Mouse (Mus musculus) limb, embryonic 11.5 days (tissue): ENCODE data around the gene Hddc3. TPM values are rescaled to one million over a fixed set of nuclear protein-coding genes. Genes with fewer than 3 reads are reported as not detected.
A peak's percentile ranks its signal among the peaks of the same experiment; 100 is the strongest.

Experiments
- ATAC-seq: fragments of 200-750 bp; cut with Nextera tagmentation; 2 replicates; pipeline ENCODE4 v1.8.0; 2017; ENCODE audit warnings: low read depth; ENCODE audit not compliant: insufficient number of reproducible peaks, low FRiP score, low TSS enrichment
- DNase-seq: peaks from one replicate; pipeline ENCODE4 v3.0.0-alpha.2; 2015; ENCODE audit warnings: low spot score
- H3K27ac ChIP-seq: fragments of 300-500 bp; sonication (generic); replicated peaks from 2 replicates; pipeline ENCODE4 v1.5.1; 2014; ENCODE audit warnings: low read depth, mild to moderate bottlenecking, low read length
- H3K27me3 ChIP-seq: fragments of 300-500 bp; sonication (generic); 2 replicates; pipeline ENCODE4 v1.6.1; 2014; ENCODE audit warnings: mild to moderate bottlenecking, low read length, mixed read lengths; ENCODE audit not compliant: control insufficient read depth, insufficient read depth
- H3K36me3 ChIP-seq: fragments of 300-500 bp; sonication (generic); 2 replicates; pipeline ENCODE4 v1.6.1; 2014; ENCODE audit warnings: mild to moderate bottlenecking, low read length, moderate library complexity, mixed read lengths; ENCODE audit not compliant: control insufficient read depth, insufficient read depth
- H3K4me1 ChIP-seq: fragments of 300-500 bp; sonication (generic); 2 replicates; pipeline ENCODE4 v1.6.1; 2014; ENCODE audit warnings: low read length, mixed read lengths; ENCODE audit not compliant: control insufficient read depth, insufficient read depth
- H3K4me2 ChIP-seq: fragments of 300-500 bp; sonication (generic); 2 replicates; pipeline ENCODE4 v1.6.1; 2014; ENCODE audit warnings: low read depth, mild to moderate bottlenecking, moderate library complexity; ENCODE audit not compliant: severe bottlenecking
- H3K4me3 ChIP-seq: fragments of 300-500 bp; sonication (generic); 2 replicates; pipeline ENCODE4 v1.5.1; 2014; ENCODE audit warnings: low read depth, low read length
- H3K9ac ChIP-seq: fragments of 300-500 bp; sonication (generic); 2 replicates; pipeline ENCODE4 v1.6.1; 2014; ENCODE audit warnings: mild to moderate bottlenecking, low read length
- H3K9me3 ChIP-seq: fragments of 300-500 bp; sonication (generic); 2 replicates; pipeline ENCODE4 v1.6.1; 2016; ENCODE audit warnings: low read length; ENCODE audit not compliant: control insufficient read depth
- WGBS: fragments of 180-500 bp; shearing (Covaris S2); extraction: QIAGEN DNeasy Blood & Tissue Kit; methylation state at CpG from one replicate; pipeline ENCODE4 v1.1.7; 2014; 5-methylcytosine and 5-hydroxymethylcytosine counted together
- polyA plus RNA-seq: library from polyadenylated mRNA; unstranded; fragments of >200 nt; fragmentation: Nextera tagmentation; extraction: Ambion mirVana; gene quantifications from 2 replicates; pipeline ENCODE4 v1.2.1, GENCODE M21; 2014

Gene Hddc3
- 25.7 and 27.5 TPM in 2 replicates for polyA plus RNA-seq

DNA sequence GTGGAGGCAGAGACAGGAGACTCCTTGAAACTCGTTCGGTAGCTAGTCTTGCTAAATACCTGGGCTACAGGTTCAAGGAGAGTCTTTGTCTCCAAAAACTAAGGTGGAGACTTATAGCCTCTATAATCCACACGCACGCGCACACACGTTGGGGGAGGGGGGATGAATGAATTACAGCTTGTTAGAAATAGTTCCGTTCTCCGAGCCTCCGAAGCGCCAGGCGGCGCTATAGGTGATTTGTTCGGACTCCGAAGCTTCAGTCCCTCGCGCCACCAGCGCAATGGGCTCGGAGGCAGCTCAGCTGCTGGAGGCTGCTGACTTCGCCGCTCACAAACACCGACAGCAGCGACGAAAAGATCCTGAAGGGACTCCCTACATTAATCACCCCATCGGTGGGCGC is at the start of gene Hddc3:
Hddc3 (plus strand) TSS at position 247 of the 400 bp plus-strand sequence.
- no peak within 1 kb of the TSS for H3K27ac ChIP-seq
- no peak; the same call in 1 of the 2 replicates for ATAC-seq
- H3K4me2 ChIP-seq: peak within 1 kb of the TSS; percentile 76
- peak within 1 kb of the TSS; percentile 43 for H3K4me3 ChIP-seq
- no peaks in the 10 kb centered on the region for H3K27me3 ChIP-seq
- peak within 1 kb of the TSS; percentile 80 for H3K9ac ChIP-seq
- WGBS: under 1% methylated on average over 25 of the region's 25 CpGs
- DNase-seq: peak; percentile 98
- 0 out of 2 replicates have a peak, but pooled peaks cover under 1% of the 10 kb centered on the region for H3K36me3 ChIP-seq
- no peaks in the 10 kb centered on the region for H3K9me3 ChIP-seq
- H3K4me1 ChIP-seq: peaks cover 27% of the 10 kb centered on the region

DNA sequence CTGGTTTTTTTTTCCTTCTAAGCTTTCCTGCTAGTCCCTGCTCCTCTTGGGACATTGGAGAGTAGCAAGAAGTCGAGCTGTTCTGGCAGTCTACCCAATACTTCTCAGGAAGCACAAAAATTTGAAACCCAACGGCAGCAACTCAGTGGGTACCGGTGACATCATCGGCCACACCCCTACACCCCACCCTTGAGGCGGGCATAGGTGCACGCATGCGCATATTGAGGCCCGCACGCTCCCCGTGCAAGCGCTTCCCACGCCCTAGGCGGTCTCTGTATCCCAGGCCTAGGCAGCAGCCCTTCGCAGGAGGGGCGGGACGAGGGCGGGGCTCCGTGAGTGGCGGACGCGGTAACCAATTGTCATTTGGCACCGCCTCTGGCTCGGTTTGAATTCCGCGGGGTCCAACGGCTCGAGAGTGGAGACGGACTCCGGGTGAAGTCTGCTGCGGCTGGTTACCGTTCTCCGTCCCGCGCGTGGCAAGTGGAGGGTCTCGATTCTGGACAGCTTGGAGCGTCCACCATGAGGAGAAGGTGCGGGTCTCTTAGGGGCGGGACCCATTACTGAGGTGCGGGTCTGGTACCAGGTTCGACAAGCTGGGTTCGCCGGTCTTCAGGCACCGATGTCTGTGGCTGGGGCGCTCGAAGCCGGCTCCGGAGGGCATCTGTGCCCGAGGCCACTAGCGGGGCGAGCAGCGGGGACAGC is 48.7 kb upstream of the Hddc3 start, which contains the start of gene Prc1:
Prc1 (plus strand) TSS at position 389 of the 702 bp plus-strand sequence.
- no peaks in the 10 kb centered on the region for H3K36me3 ChIP-seq
- H3K27ac ChIP-seq: peak within 1 kb of the TSS; percentile 77
- peak within 1 kb of the TSS; percentile 87 for H3K9ac ChIP-seq
- no peaks in the 10 kb centered on the region for H3K9me3 ChIP-seq
- H3K4me1 ChIP-seq: no peaks in the 10 kb centered on the region
- H3K4me3 ChIP-seq: peak within 1 kb of the TSS; percentile 92
- peak within 1 kb of the TSS; percentile 58 for H3K4me2 ChIP-seq
- DNase-seq (peak; percentile 100), ATAC-seq (peak; percentile 99)
- no peaks in the 10 kb centered on the region for H3K27me3 ChIP-seq
- WGBS: under 1% methylated on average over 52 of the region's 52 CpGs

DNA sequence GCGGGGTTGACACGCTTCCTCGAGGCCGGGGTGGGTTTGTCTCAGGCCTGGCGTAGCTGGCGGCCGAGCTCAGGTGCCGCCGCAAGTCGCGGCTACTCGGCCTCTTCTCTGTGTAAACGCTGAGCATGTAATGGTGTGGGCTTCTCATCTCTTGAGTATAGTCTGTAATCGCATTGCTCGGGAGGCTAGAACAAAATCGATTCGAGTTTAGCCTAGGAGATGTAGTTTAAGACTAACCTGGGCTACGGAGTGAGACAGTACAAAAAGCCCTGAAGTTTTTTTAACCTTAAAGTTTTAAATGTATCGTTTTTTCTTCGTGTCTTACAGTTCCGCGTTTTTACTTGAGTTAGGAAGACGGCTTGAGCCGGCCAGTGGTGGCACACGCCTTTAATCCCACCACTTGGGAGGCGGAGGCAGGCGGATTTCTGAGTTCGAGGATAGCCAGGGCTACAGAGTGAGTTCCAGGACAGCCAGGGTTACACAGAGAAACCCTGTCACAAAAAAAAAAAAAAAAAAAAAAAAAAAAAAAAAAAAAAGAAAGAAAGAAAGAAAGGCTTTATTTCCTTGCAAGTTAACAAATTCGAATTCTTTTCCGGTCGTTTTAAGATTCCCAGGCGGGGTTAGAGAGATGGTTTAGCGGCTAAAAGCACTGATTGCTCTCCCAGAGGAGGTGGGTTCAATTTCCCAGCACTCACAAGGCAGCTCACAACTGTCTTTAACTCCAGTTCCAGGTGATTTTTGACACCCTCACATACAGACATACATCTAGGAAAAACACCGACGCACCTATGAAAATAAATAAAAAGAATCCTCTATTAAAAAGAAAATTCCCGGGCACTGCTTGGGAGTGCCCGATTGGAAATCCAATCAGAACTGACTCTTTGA is 47.9 kb upstream of the Hddc3 start:
- Histone ChIP-seq H3K4me1 (no peaks in the 10 kb centered on the region), H3K27ac (peak overlapping the region; percentile 77), H3K27me3 (no peaks in the 10 kb centered on the region), H3K4me2 (peak overlapping the region; percentile 58), H3K9ac (peak overlapping the region; percentile 87), H3K9me3 (no peaks in the 10 kb centered on the region), H3K36me3 (no peaks in the 10 kb centered on the region), H3K4me3 (peak overlapping the region; percentile 92)
- ATAC-seq (peak; percentile 45; the same call in 1 of the 2 replicates), DNase-seq (no peak)
- WGBS: 10% methylated on average over 37 of the region's 37 CpGs

DNA sequence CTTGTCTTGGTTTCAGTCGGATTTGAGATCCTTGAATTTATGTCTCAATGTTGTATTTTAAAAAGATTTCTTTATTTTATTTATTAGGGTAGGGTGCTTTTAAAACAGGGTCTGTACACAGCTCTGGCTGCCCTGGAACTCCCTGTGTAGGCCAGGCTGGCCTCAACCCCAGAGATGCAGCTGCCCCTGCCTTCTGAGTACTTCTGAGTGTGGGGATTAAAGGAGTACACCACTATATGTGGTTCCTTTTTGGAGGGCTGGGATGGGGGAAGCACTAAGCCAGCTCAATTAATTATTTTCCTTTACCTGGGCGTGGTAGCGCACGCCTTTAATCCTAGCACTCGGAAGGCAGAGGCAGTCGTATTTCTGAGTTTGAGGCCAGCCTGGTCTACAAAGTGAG is 46.4 kb upstream of the Hddc3 start:
- Histone ChIP-seq H3K36me3 (peaks cover 4% of the 10 kb centered on the region), H3K27me3 (no peaks in the 10 kb centered on the region), H3K4me2 (no peak overlapping the region), H3K4me1 (no peaks in the 10 kb centered on the region), H3K9me3 (no peaks in the 10 kb centered on the region), H3K9ac (no peak overlapping the region), H3K4me3 (no peak overlapping the region), H3K27ac (no peak overlapping the region)
- WGBS: 96% methylated on average over 6 of the region's 6 CpGs
- DNase-seq: no peak
- no peak for ATAC-seq

DNA sequence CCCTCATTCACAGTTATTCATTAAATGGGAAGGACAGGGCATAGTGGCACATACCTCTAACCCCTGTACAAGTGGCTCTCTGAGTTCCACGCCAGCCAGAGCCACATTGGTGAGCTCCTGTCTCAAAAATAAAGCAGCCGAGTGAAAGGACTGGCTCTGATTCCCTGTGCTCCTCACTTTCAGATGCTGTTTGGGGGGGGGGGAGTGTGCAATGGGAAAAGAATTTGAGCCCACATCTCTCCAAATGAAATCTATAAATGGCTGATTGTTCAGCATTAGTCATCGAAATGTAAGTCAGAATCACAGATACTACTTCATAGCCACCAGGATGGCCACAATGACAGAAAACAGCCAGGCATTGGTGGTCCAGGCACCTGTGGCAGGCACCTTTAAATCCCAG is 45.9 kb upstream of the Hddc3 start:
- Histone ChIP-seq H3K36me3 (peaks cover 7% of the 10 kb centered on the region), H3K27me3 (no peaks in the 10 kb centered on the region), H3K4me2 (no peak overlapping the region), H3K27ac (no peak overlapping the region), H3K4me3 (no peak overlapping the region), H3K9ac (no peak overlapping the region), H3K4me1 (no peaks in the 10 kb centered on the region), H3K9me3 (no peaks in the 10 kb centered on the region)
- DNase-seq: no peak
- WGBS: 94% methylated on average over 3 of the region's 3 CpGs
- ATAC-seq: no peak

DNA sequence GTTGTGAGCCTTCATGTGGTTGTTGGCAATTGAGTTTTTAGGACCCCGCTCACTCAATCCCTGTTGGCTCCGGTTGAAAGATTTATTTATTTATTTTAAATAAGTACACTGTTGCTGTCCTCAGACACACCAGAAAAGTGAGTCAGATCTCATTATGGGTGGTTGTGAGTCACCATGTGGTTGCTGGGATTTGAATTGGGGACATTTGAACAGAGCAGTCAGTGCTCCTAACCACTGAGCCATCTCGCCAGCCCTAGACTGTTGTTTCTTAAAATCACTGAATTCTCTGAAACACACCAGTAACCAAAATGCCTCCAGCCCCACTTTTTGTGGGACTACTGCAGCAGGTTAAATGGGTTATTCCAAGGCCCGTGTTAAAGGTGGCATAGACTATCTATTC is 44.1 kb upstream of the Hddc3 start:
- Histone ChIP-seq H3K27ac (no peak overlapping the region), H3K9me3 (no peaks in the 10 kb centered on the region), H3K36me3 (peaks cover 14% of the 10 kb centered on the region), H3K27me3 (no peaks in the 10 kb centered on the region), H3K4me2 (no peak overlapping the region), H3K9ac (no peak overlapping the region), H3K4me1 (no peaks in the 10 kb centered on the region), H3K4me3 (no peak overlapping the region)
- WGBS: 93% methylated on average over 4 of the region's 4 CpGs
- ATAC-seq (no peak), DNase-seq (no peak)

DNA sequence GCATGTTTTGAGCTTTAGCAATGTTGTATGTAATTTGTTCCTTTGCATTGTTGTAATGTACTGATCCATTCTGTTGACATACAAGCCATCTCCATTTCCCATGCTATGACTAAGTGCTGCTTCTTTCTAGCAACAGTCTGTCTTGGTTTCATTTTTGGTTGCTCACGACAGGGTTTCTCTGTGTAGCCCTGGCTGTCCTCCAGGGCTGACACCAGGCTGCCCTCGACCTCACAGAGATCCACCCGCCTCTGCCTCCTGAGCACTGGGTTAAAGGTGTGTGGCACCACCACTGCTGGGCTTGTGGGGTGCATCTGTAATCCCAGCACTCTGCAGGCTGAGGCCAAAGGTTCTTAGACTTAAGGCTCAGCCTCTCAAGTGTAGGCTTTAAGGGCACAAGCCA is 43.3 kb upstream of the Hddc3 start:
- no peak for ATAC-seq
- Histone ChIP-seq H3K36me3 (peaks cover 14% of the 10 kb centered on the region), H3K27ac (no peak overlapping the region)

DNA sequence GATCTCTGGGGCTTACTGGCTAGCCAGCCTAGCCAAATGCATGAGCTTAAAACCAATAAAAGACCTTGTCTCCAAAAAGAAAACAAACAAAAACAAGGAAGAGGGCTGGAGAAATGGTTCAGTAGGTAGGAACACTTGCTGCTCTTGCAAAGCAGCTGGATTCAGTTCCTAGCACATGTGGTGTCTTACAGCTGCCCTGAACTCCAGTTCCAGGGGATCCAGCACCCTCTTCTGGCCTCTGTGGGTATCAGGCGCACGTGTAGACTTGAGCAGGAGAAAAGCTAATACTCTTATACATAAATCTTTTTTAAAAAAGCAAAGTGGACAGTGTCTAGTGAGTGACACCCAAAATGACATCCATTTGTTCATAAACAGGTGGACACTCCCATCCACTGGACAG is 41.4 kb upstream of the Hddc3 start:
- H3K27me3 ChIP-seq: no peaks in the 10 kb centered on the region
- peaks cover 22% of the 10 kb centered on the region for H3K36me3 ChIP-seq
- no peak for DNase-seq
- no peak overlapping the region for H3K4me2 ChIP-seq
- no peak overlapping the region for H3K9ac ChIP-seq
- H3K4me3 ChIP-seq: no peak overlapping the region
- H3K4me1 ChIP-seq: no peaks in the 10 kb centered on the region
- H3K9me3 ChIP-seq: no peaks in the 10 kb centered on the region
- ATAC-seq: no peak
- no peak overlapping the region for H3K27ac ChIP-seq
- WGBS: 83% methylated on average over 2 of the region's 2 CpGs

More for the DNA sequence above, 43.3 kb upstream of the Hddc3 start:
- Histone ChIP-seq H3K27me3 (no peaks in the 10 kb centered on the region), H3K9me3 (no peaks in the 10 kb centered on the region), H3K4me1 (no peaks in the 10 kb centered on the region), H3K9ac (no peak overlapping the region), H3K4me2 (no peak overlapping the region), H3K4me3 (no peak overlapping the region)
- DNase-seq: no peak
- WGBS: 92% methylated on average over 3 of the region's 3 CpGs
